Mouse (Mus musculus): Measurements from ENCODE around the gene Col5a3. TPM values are rescaled to one million over a fixed set of nuclear protein-coding genes. Genes with fewer than 3 reads are reported as not detected.

The Col5a3 gene
- total RNA-seq, 2 experiments from 2014 or later: 0.99 to 1.6 TPM

- DNase-seq (ENCODE audit: extremely low spot score in 1 of 2, low spot score in 2 of 2): peak in 1 of 2 experiments; percentile 59
- intact Hi-C loops (cut with DNase I): loop anchor here (5.0 kb wide), 1 partner anchor 55 kb away; no protein-coding TSS in a partner anchor
Measured at GRCm38 (mm10) chr9:20812537-20813271, 2.2 kb downstream of the Col5a3 start.

DNA sequence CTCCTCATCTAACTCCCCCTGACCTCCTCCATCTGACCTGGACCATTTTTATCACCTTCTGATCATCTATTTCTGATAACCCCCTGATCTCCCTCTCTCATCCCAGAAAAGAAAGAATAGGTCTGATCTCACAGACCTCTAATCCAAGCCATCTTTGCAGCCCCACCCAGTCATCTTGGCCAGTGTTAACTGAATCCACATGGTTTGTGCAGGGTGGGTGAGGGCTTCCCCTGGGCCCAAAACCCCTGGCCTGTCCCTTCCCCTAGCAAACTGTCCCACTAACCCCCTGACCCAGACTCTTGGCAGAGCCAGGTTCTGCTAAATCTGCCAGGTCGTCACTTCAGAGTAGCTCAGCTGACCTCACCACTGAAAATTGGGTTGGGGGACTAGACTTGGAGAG lies 4.1 kb downstream of the Col5a3 start:
- no peak for DNase-seq (ENCODE audit: extremely low spot score in 1 of 2, low spot score in 2 of 2)
- intact Hi-C loops (cut with DNase I): loop anchor here (5.0 kb wide), 1 partner anchor 53 kb away; no protein-coding TSS in a partner anchor

DNA sequence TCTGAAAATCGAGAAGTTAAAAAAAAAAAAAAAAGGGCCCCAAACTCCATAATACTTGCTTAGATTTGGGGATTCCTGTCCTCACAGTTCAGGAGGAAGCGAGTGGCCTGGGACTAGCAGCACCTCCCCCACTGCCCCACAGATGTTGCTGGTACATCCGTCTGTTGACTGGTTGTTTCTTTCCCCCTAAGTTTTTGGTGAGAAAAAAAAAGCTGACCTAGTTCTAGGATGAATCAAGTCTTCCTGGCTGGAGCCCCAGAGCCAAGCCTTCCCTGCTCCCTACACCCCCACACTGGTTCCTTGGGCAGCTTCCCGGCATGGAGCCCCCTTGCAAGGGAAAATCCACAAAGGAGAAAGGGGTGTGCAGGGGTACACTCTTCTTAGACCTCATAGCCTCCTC lies 4.6 kb downstream of the Col5a3 start:
- peak in 1 of 2 experiments; percentile 48 for DNase-seq (ENCODE audit: extremely low spot score in 1 of 2, low spot score in 2 of 2)
- intact Hi-C loops (cut with DNase I): loop anchor here (5.0 kb wide), 1 partner anchor 53 kb away; no protein-coding TSS in a partner anchor

- DNase-seq (ENCODE audit: extremely low spot score in 1 of 2, low spot score in 2 of 2): no peak
- intact Hi-C loops (cut with DNase I): no loop called here
Measured at GRCm38 (mm10) chr9:20805706-20806105, 9.2 kb downstream of the Col5a3 start.

GRCm38 (mm10) chr9:20805159-20805495 lies 9.7 kb downstream of the Col5a3 start:
- intact Hi-C loops (cut with DNase I): no loop called here
- no peak for DNase-seq (ENCODE audit: extremely low spot score in 1 of 2, low spot score in 2 of 2)

DNA sequence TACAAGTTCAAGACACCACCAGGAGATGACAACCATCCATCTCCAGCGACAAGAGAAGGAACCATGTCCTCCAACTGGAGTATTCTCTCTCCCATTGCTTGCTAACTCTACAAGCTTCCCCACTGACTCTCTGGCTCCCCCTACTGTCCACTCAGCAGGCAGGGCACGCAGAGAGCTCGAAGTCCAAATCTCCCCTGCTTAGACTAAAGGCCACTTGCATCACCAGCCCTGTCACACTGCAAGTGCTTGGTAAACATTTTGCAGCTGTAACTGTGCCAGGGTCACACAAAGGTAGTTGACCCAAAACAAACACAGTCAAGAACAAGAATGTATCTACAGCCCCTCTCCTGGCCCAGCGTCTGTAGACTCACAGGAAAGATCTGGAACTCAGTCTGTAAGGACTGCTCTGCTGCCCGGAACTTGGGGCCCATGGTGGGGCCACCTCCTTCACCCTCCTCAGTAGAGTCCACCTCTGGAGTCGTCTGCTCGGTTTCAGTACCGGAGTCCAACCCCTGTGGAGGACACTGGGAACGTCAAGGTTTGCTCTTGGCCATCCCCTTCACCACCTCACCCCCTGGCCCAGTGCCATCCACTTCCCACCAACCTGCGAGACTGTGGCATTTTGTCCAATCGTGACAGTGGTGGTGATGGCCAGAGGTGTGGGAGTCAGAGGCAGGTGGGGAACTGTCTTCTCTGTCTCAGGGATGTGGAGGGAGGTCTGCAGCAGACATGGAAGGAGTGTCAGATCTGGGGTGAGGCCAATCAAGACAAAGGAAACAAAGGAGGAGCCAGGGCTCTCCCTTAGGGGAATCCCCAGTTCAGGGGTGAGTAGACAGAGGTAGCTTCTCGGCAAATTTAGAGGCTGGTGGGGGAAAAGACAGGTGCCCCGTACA lies 10.4 kb downstream of the Col5a3 start:
- peak; percentile 24 to 61 for DNase-seq (ENCODE audit: extremely low spot score in 1 of 2, low spot score in 2 of 2)
- intact Hi-C loops (cut with DNase I): no loop called here

DNA sequence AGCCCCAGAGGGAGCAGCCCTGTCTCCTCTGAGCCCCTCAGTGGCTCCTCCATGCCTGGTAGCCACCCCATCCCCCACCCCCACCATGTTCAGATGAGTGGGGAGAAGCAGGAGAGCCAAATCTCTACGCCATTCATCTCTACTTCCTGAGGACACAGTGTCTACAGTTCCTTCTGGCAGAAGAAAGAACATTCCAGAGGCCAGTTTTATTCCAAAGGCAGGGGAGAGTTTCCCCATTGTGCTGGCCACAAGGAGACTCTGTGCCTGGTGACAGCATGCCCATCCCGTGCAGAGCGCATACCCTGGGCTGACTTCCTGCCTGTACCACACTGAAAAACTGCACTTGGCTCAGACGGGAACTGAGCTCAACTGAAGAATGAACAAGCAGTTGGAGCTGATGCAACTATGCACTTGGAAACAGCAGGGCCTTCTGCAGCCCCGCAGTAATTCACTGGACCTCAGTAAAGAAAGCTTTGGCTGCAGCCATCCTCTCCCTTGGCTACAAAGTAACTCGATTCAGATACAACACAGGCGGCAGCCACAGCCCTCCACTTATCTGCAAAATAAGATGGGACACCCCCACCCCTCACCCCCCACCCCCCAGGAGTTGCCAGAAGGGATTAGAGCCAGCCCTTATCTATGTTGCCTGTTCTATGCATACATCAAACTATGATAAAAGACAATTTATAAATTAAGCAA lies 20.6 kb downstream of the Col5a3 start:
- DNase-seq (ENCODE audit: extremely low spot score in 1 of 2, low spot score in 2 of 2): peak; percentile 67 to 72

GRCm38 (mm10) chr9:20790345-20790744 lies 24.5 kb downstream of the Col5a3 start:
- intact Hi-C loops (cut with DNase I): no loop called here
- no peak for DNase-seq (ENCODE audit: extremely low spot score in 1 of 2, low spot score in 2 of 2)

More for the DNA sequence above, 20.6 kb downstream of the Col5a3 start:
- intact Hi-C loops (cut with DNase I): no loop called here

- DNase-seq (ENCODE audit: extremely low spot score in 1 of 2, low spot score in 2 of 2): no peak
Measured at GRCm38 (mm10) chr9:20789651-20790050, 25.2 kb downstream of the Col5a3 start.

GRCm38 (mm10) chr9:20787992-20788391 lies 26.9 kb downstream of the Col5a3 start:
- no peak for DNase-seq (ENCODE audit: extremely low spot score in 1 of 2, low spot score in 2 of 2)
- intact Hi-C loops (cut with DNase I): no loop called here

More at GRCm38 (mm10) chr9:20789651-20790050, 25.2 kb downstream of the Col5a3 start:
- intact Hi-C loops (cut with DNase I): no loop called here

DNA sequence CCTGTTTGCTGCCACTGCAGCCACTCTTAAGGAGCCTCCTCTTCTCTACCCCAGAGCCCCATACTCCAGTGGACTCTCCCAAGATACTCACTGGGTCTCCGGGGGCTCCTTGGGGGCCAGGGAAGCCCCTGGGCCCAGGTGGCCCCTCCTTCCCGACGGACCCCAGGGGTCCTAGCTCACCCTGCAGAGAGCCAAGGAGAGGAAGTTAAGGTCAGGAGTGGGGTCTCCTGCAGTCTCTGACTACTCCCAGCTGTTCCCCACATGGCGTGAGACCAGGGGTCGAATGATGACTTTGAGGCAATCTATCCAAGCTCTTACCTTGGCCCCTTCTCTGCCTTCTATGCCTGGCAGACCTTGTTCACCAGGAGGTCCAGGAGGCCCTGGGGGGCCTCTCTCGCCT lies 29.8 kb downstream of the Col5a3 start:
- intact Hi-C loops (cut with DNase I): no loop called here
- DNase-seq (ENCODE audit: extremely low spot score in 1 of 2, low spot score in 2 of 2): no peak

DNA sequence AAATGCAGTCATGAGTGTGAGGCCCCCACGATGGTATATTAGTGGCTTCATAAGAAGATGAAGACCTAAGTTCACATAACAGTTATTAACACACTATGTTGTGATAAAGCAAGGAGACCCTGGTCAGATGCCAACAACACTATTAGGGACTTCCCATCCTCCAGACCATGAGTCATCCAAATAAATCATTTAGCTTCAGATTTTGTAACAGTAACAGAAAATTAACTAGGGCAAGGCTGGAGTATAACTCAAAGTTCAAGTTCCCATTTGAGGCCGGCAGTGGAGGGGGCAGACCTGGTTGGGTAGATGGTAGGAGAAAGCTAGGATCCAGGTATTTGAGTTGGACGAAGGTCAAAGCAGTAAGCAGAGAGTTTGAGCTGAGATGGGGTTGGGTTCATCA lies 33.6 kb downstream of the Col5a3 start:
- no peak for DNase-seq (ENCODE audit: extremely low spot score in 1 of 2, low spot score in 2 of 2)
- intact Hi-C loops (cut with DNase I): no loop called here

- intact Hi-C loops (cut with DNase I): no loop called here
- DNase-seq (ENCODE audit: extremely low spot score in 1 of 2, low spot score in 2 of 2): no peak
Measured at GRCm38 (mm10) chr9:20765274-20765673, 49.6 kb downstream of the Col5a3 start.

DNA sequence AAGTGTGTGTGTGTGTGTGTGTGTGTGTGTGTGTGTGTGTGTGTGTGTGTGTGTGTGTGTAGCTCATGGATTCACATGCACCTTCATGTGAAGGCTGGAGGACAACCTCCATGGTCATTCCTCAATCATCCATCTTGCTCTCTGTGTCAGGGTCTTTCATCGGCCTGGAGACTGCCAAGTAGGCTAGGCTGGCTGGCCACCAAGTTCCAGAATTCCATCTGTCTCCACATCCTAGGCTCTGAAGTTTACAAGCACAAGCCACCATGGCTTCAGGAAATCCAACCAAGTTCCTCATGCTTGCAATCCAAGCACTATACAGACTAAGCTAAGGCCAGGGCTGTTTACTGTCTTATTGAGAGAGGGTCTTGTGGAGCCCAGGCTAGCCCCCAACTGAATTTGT lies 51.8 kb downstream of the Col5a3 start:
- DNase-seq (ENCODE audit: extremely low spot score in 1 of 2, low spot score in 2 of 2): no peak
- intact Hi-C loops (cut with DNase I): no loop called here

- intact Hi-C loops (cut with DNase I): no loop called here
- no peak for DNase-seq (ENCODE audit: extremely low spot score in 1 of 2, low spot score in 2 of 2)
Measured at GRCm38 (mm10) chr9:20762197-20762961, 52.5 kb downstream of the Col5a3 start.

GRCm38 (mm10) chr9:20761388-20761787 lies 53.5 kb downstream of the Col5a3 start:
- DNase-seq (ENCODE audit: extremely low spot score in 1 of 2, low spot score in 2 of 2): no peak
- intact Hi-C loops (cut with DNase I): no loop called here

GRCm38 (mm10) chr9:20760813-20761212 lies 54.1 kb downstream of the Col5a3 start:
- peak in 1 of 2 experiments; percentile 73 for DNase-seq (ENCODE audit: extremely low spot score in 1 of 2, low spot score in 2 of 2)
- intact Hi-C loops (cut with DNase I): no loop called here

DNA sequence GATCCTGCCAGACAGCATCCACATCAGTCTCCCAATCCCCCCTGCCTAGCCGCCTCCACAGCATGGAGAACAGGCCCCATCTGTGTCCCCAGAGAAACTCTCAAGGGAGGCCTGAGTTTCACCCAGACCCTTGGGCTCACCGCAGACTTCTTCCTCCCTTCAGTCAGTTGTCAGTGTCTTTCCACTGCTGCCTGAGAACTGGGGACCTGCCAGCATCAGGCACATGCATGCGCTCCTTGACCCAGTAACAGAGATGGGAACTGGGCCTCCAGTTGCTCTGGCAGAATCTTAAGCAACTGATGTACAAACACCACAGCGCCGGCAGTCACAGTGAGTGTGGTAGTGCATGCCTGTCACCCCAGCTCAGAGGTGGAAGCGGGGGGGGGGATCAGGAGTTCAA lies 56.0 kb downstream of the Col5a3 start:
- intact Hi-C loops (cut with DNase I): loop anchor here (5.0 kb wide), 1 partner anchor 53 kb away; no protein-coding TSS in a partner anchor

More for the DNA sequence above, 56.0 kb downstream of the Col5a3 start:
- DNase-seq (ENCODE audit: extremely low spot score in 1 of 2, low spot score in 2 of 2): no peak

Data from left cerebral cortex, postnatal 10 days (tissue).